Mouse (Mus musculus) CH12.LX (cell line): ENCODE data around the gene Gm20388.

Source experiments
- CTCF ChIP-seq, 2 experiments: IDR thresholded peaks in 1 of 2; conservative IDR thresholded peaks in 1 of 2; 2 replicates each; pipeline ENCODE4 v1.5.1; 2011 to 2012; ENCODE audit warnings: low read depth in 2 of 2, low read length in 2 of 2, improper control_type of control experiment in 1 of 2, inconsistent platforms in 1 of 2, mild to moderate bottlenecking in 1 of 2, moderate library complexity in 1 of 2
- JUND ChIP-seq: conservative IDR thresholded peaks from 2 replicates; pipeline ENCODE4 v1.6.1; 2011; ENCODE audit warnings: low read depth, low read length, improper control_type of control experiment
- POLR2A ChIP-seq: IDR thresholded peaks from 2 replicates; pipeline ENCODE4 v1.6.1; 2011; ENCODE audit warnings: low read depth, mild to moderate bottlenecking, improper control_type of control experiment, low read length
- RAD21 ChIP-seq: IDR thresholded peaks from 2 replicates; pipeline ENCODE4 v1.6.1; 2011; ENCODE audit warnings: low read depth, mild to moderate bottlenecking, low read length, improper control_type of control experiment, moderate library complexity
- TCF12 ChIP-seq: IDR thresholded peaks from 2 replicates; pipeline ENCODE4 v1.6.1; 2014; ENCODE audit warnings: low read depth, mild to moderate bottlenecking, inconsistent platforms, low read length, improper control_type of control experiment
- USF2 ChIP-seq: conservative IDR thresholded peaks from 2 replicates; pipeline ENCODE4 v1.6.1; 2011; ENCODE audit warnings: low read depth, low read length, improper control_type of control experiment
- ZC3H11A ChIP-seq: IDR thresholded peaks from 2 replicates; pipeline ENCODE4 v1.6.1; 2012; ENCODE audit warnings: low read depth, mild to moderate bottlenecking, inconsistent platforms, low read length, improper control_type of control experiment
- ZKSCAN1 ChIP-seq: IDR thresholded peaks from 2 replicates; pipeline ENCODE4 v1.6.1; 2012; ENCODE audit warnings: low read depth, inconsistent platforms, low read length, improper control_type of control experiment, borderline replicate concordance
- ZMIZ1 ChIP-seq: IDR thresholded peaks from 2 replicates; pipeline ENCODE4 v1.6.1; 2012; ENCODE audit warnings: low read depth, mild to moderate bottlenecking, inconsistent platforms, low read length, improper control_type of control experiment

- TF ChIP-seq CTCF (conservative IDR thresholded peaks at IDR 0.05 in 1 of 2, IDR thresholded peaks at IDR 0.05 in 1 of 2; ENCODE audit: low read depth in 2 of 2, low read length in 2 of 2) = no peak
- TF ChIP-seq POLR2A = no peak
- no peak for TF ChIP-seq RAD21
- no peak for TF ChIP-seq ZC3H11A
- TF ChIP-seq ZMIZ1 = no peak
- no peak for TF ChIP-seq JUND
- no peak for TF ChIP-seq ZKSCAN1
- no peak for TF ChIP-seq USF2
- TF ChIP-seq TCF12 = no peak
Observed at GRCm38 (mm10) chr8:120383713-120384112, 473.1 kb downstream of the Gm20388 start.
